Mouse (Mus musculus) liver, embryonic 14.5 days (tissue): Measurements from ENCODE around the gene Tmem131l. TPM values are rescaled to one million over a fixed set of nuclear protein-coding genes. Genes with fewer than 3 reads are reported as not detected.

Experiments
- ATAC-seq: fragments of 200-750 bp; cut with Nextera tagmentation; 2 replicates; pipeline ENCODE4 v1.8.0; 2017; ENCODE audit warnings: moderate number of reproducible peaks, mild to moderate bottlenecking, moderate library complexity; ENCODE audit not compliant: insufficient read depth
- DNase-seq, 3 experiments: peaks; one replicate each; pipeline ENCODE4 v3.0.0-alpha.2; 2012 to 2013; ENCODE audit warnings: low read depth in 3 of 3, low spot score in 3 of 3
- H3K27ac ChIP-seq: fragments of 300-500 bp; sonication (generic); 2 replicates; pipeline ENCODE4 v1.5.1; 2014; ENCODE audit warnings: moderate library complexity, mild to moderate bottlenecking, control low read depth, inconsistent platforms
- H3K27me3 ChIP-seq: fragments of 300-500 bp; sonication (generic); 2 replicates; pipeline ENCODE4 v1.6.1; 2014; ENCODE audit warnings: mild to moderate bottlenecking, low read length, moderate library complexity; ENCODE audit not compliant: control insufficient read depth, insufficient read depth
- H3K36me3 ChIP-seq: fragments of 300-500 bp; sonication (generic); replicated peaks from 2 replicates; pipeline ENCODE4 v1.6.1; 2014; ENCODE audit warnings: low read depth; ENCODE audit not compliant: control insufficient read depth, insufficient read depth
- H3K4me1 ChIP-seq, 2 experiments: fragments of 200-500 bp in 1 of 2; fragments of 300-500 bp in 1 of 2; sonication (generic) in 1 of 2; replicated peaks; 2 replicates each; pipeline ENCODE4 v1.6.1; 2012 to 2014; ENCODE audit warnings: antibody characterized with exemption in 1 of 2, inconsistent platforms in 1 of 2, low read length in 1 of 2; ENCODE audit not compliant: control insufficient read depth in 2 of 2, insufficient read depth in 2 of 2
- H3K4me2 ChIP-seq: fragments of 300-500 bp; sonication (generic); 2 replicates; pipeline ENCODE4 v1.6.1; 2014; ENCODE audit warnings: low read depth, mild to moderate bottlenecking, control low read depth, moderate library complexity
- H3K4me3 ChIP-seq, 2 experiments: fragments of 200-500 bp in 1 of 2; fragments of 300-500 bp in 1 of 2; sonication (generic) in 1 of 2; 2 replicates each; pipeline ENCODE4 v1.5.1; 2012 to 2014; ENCODE audit warnings: low read depth in 2 of 2, low read length in 2 of 2, mild to moderate bottlenecking in 2 of 2, control low read depth in 1 of 2, inconsistent platforms in 1 of 2, moderate library complexity in 1 of 2; ENCODE audit not compliant: insufficient read depth in 1 of 2
- H3K9ac ChIP-seq: fragments of 300-500 bp; sonication (generic); replicated peaks from 2 replicates; pipeline ENCODE4 v1.6.1; 2014; ENCODE audit warnings: mild to moderate bottlenecking, control low read depth, moderate library complexity
- H3K9me3 ChIP-seq: fragments of 300-500 bp; sonication (generic); 2 replicates; pipeline ENCODE4 v1.6.1; 2016; ENCODE audit warnings: low read length, mixed read lengths; ENCODE audit not compliant: control insufficient read depth
- CTCF ChIP-seq: IDR thresholded peaks from 2 replicates; pipeline ENCODE4 v1.5.1; 2016; ENCODE audit warnings: antibody characterized with exemption, low read depth, control low read depth
- EP300 ChIP-seq: IDR thresholded peaks from 2 replicates; pipeline ENCODE4 v1.6.1; 2016; ENCODE audit warnings: antibody characterized with exemption, low read depth
- WGBS: fragments of 180-500 bp; shearing (Covaris S2); extraction: QIAGEN DNeasy Blood & Tissue Kit; methylation state at CpG from one replicate; pipeline ENCODE4 v1.1.7; 2014; ENCODE audit not compliant: insufficient replicate concordance; 5-methylcytosine and 5-hydroxymethylcytosine counted together
- polyA plus RNA-seq, 2 experiments: library from polyadenylated mRNA; depleted of rRNA in 1 of 2; stranded (reverse) in 1 of 2; unstranded in 1 of 2; fragments of >200 nt; fragmentation: Nextera tagmentation in 1 of 2; extraction: Ambion mirVana in 1 of 2; gene quantifications; 2 replicates each; pipeline versions ENCODE4 v1.2.1 to v1.2.3; 2012 to 2014

The Tmem131l gene
- polyA plus RNA-seq, 2 experiments = 18.9 to 24.5 TPM

- H3K4me1 ChIP-seq = no peaks in the 10 kb centered on the region
- no peaks in the 10 kb centered on the region for H3K27me3 ChIP-seq
- no peak overlapping the region for H3K9ac ChIP-seq
- ATAC-seq (no peak), DNase-seq (no peak)
- WGBS = 79% methylated on average over 6 of the region's 6 CpGs
- no peaks in the 10 kb centered on the region for H3K9me3 ChIP-seq
- TF ChIP-seq EP300 (no peak), CTCF (no peak)
- peaks cover 44% of the 10 kb centered on the region for H3K36me3 ChIP-seq
- no peak overlapping the region for H3K27ac ChIP-seq
- no peak overlapping the region for H3K4me2 ChIP-seq
- no peak overlapping the region for H3K4me3 ChIP-seq
These were observed 134.8 kb downstream of the Tmem131l start for GRCm38 (mm10) chr3:83905161-83905560.

- ATAC-seq (no peak), DNase-seq (no peak)
- Histone ChIP-seq H3K4me3 (no peak overlapping the region), H3K36me3 (peaks cover 43% of the 10 kb centered on the region), H3K4me2 (no peak overlapping the region), H3K27me3 (no peaks in the 10 kb centered on the region), H3K4me1 (no peaks in the 10 kb centered on the region), H3K9ac (no peak overlapping the region), H3K9me3 (no peaks in the 10 kb centered on the region), H3K27ac (no peak overlapping the region)
- no peak for TF ChIP-seq CTCF
- TF ChIP-seq EP300 = no peak
- WGBS = 77% methylated on average over 14 of the region's 14 CpGs
These were observed 135.6 kb downstream of the Tmem131l start for GRCm38 (mm10) chr3:83904176-83904958.

GRCm38 (mm10) chr3:83902943-83903342 lies 137.0 kb downstream of the Tmem131l start:
- H3K4me1 ChIP-seq = no peaks in the 10 kb centered on the region
- no peak for ATAC-seq
- no peak overlapping the region for H3K9ac ChIP-seq
- 72% methylated on average over 5 of the region's 5 CpGs for WGBS
- no peak overlapping the region for H3K27ac ChIP-seq
- H3K4me3 ChIP-seq = no peak overlapping the region
- H3K27me3 ChIP-seq = no peaks in the 10 kb centered on the region
- TF ChIP-seq EP300 = no peak
- no peak for TF ChIP-seq CTCF
- no peak overlapping the region for H3K4me2 ChIP-seq
- DNase-seq = no peak
- H3K36me3 ChIP-seq = peaks cover 56% of the 10 kb centered on the region
- no peaks in the 10 kb centered on the region for H3K9me3 ChIP-seq

- Histone ChIP-seq H3K36me3 (peaks cover 56% of the 10 kb centered on the region), H3K27me3 (no peaks in the 10 kb centered on the region), H3K4me2 (no peak overlapping the region), H3K27ac (no peak overlapping the region), H3K4me3 (no peak overlapping the region), H3K4me1 (no peaks in the 10 kb centered on the region), H3K9me3 (no peaks in the 10 kb centered on the region), H3K9ac (no peak overlapping the region)
- ATAC-seq (no peak), DNase-seq (no peak)
- no peak for TF ChIP-seq CTCF
- no peak for TF ChIP-seq EP300
- WGBS = 78% methylated on average over 8 of the region's 8 CpGs
These were observed 137.5 kb downstream of the Tmem131l start for GRCm38 (mm10) chr3:83902459-83902858.

- Histone ChIP-seq H3K4me2 (no peak overlapping the region), H3K9ac (no peak overlapping the region), H3K36me3 (peaks cover 51% of the 10 kb centered on the region), H3K27me3 (no peaks in the 10 kb centered on the region), H3K4me3 (no peak overlapping the region), H3K27ac (no peak overlapping the region), H3K4me1 (no peaks in the 10 kb centered on the region), H3K9me3 (no peaks in the 10 kb centered on the region)
- 85% methylated on average over 12 of the region's 12 CpGs for WGBS
- TF ChIP-seq EP300 (no peak), CTCF (no peak)
- no peak for DNase-seq
- ATAC-seq = no peak
These were observed 139.1 kb downstream of the Tmem131l start for GRCm38 (mm10) chr3:83900756-83901373.
